Mouse (Mus musculus): ENCODE measurements at regions not wholly inside any gene's neighbourhood (a gene's known extent, or its start where the extent isn't known, plus 50 kb on each side); places are given as distances from the start of the nearest gene placed in this dataset. TPM values are rescaled to one million over a fixed set of nuclear protein-coding genes. Genes with fewer than 3 reads are reported as not detected.

- ATAC-seq (ENCODE audit: insufficient number of reproducible peaks, low FRiP score, low TSS enrichment, low read depth): no peak
- no peak overlapping the region for H3K9ac ChIP-seq (ENCODE audit: low read length)
- no peak overlapping the region for H3K4me2 ChIP-seq (ENCODE audit: low read depth, severe bottlenecking)
- H3K27ac ChIP-seq (replicated peaks; ENCODE audit: low read depth, low read length): no peak overlapping the region
- 79% methylated on average over 6 of the region's 6 CpGs for WGBS
- no peaks in the 10 kb centered on the region for H3K9me3 ChIP-seq (ENCODE audit: control insufficient read depth, low read length)
- H3K36me3 ChIP-seq (ENCODE audit: control insufficient read depth, insufficient read depth, low read length): no peaks in the 10 kb centered on the region
- DNase-seq (ENCODE audit: low spot score): no peak
- H3K4me3 ChIP-seq (ENCODE audit: low read depth, low read length): no peak overlapping the region
- 0 out of 2 replicates have a peak, but pooled peaks cover 3% of the 10 kb centered on the region for H3K27me3 ChIP-seq (ENCODE audit: control insufficient read depth, insufficient read depth, low read length)
- H3K4me1 ChIP-seq (ENCODE audit: control insufficient read depth, insufficient read depth, low read length): no peaks in the 10 kb centered on the region
Measured at GRCm38 (mm10) chrX:166900761-166901160, 308.4 kb downstream of the Tmsb4x start.

- Histone ChIP-seq H3K4me2 (ENCODE audit: low read depth, severe bottlenecking) (no peak overlapping the region), H3K27me3 (ENCODE audit: control insufficient read depth, insufficient read depth, low read length) (0 out of 2 replicates have a peak, but pooled peaks cover 7% of the 10 kb centered on the region), H3K9ac (ENCODE audit: low read length) (no peak overlapping the region), H3K4me1 (ENCODE audit: control insufficient read depth, insufficient read depth, low read length) (no peaks in the 10 kb centered on the region), H3K4me3 (ENCODE audit: low read depth, low read length) (no peak overlapping the region), H3K9me3 (ENCODE audit: control insufficient read depth, low read length) (no peaks in the 10 kb centered on the region), H3K36me3 (ENCODE audit: control insufficient read depth, insufficient read depth, low read length) (no peaks in the 10 kb centered on the region), H3K27ac (replicated peaks; ENCODE audit: low read depth, low read length) (no peak overlapping the region)
- DNase-seq (ENCODE audit: low spot score) (no peak), ATAC-seq (ENCODE audit: insufficient number of reproducible peaks, low FRiP score, low TSS enrichment, low read depth) (no peak)
- WGBS: 72% methylated on average over 2 of the region's 2 CpGs
Measured at GRCm38 (mm10) chrX:166895199-166895598, 309.7 kb upstream of the Egfl6 start.

GRCm38 (mm10) chrX:166886417-166886816 is 300.9 kb upstream of the Egfl6 start:
- Histone ChIP-seq H3K27me3 (ENCODE audit: control insufficient read depth, insufficient read depth, low read length) (no peaks in the 10 kb centered on the region), H3K36me3 (ENCODE audit: control insufficient read depth, insufficient read depth, low read length) (no peaks in the 10 kb centered on the region), H3K4me1 (ENCODE audit: control insufficient read depth, insufficient read depth, low read length) (no peaks in the 10 kb centered on the region), H3K4me2 (ENCODE audit: low read depth, severe bottlenecking) (no peak overlapping the region), H3K9me3 (ENCODE audit: control insufficient read depth, low read length) (no peaks in the 10 kb centered on the region), H3K9ac (ENCODE audit: low read length) (no peak overlapping the region), H3K27ac (replicated peaks; ENCODE audit: low read depth, low read length) (no peak overlapping the region), H3K4me3 (ENCODE audit: low read depth, low read length) (no peak overlapping the region)
- no peak for ATAC-seq (ENCODE audit: insufficient number of reproducible peaks, low FRiP score, low TSS enrichment, low read depth)
- no peak for DNase-seq (ENCODE audit: low spot score)

- Histone ChIP-seq H3K36me3 (ENCODE audit: control insufficient read depth, insufficient read depth, low read length) (no peaks in the 10 kb centered on the region), H3K9ac (ENCODE audit: low read length) (no peak overlapping the region), H3K4me1 (ENCODE audit: control insufficient read depth, insufficient read depth, low read length) (no peaks in the 10 kb centered on the region), H3K27ac (replicated peaks; ENCODE audit: low read depth, low read length) (no peak overlapping the region), H3K27me3 (ENCODE audit: control insufficient read depth, insufficient read depth, low read length) (no peaks in the 10 kb centered on the region), H3K9me3 (ENCODE audit: control insufficient read depth, low read length) (no peaks in the 10 kb centered on the region), H3K4me2 (ENCODE audit: low read depth, severe bottlenecking) (no peak overlapping the region), H3K4me3 (ENCODE audit: low read depth, low read length) (no peak overlapping the region)
- no peak for ATAC-seq (ENCODE audit: insufficient number of reproducible peaks, low FRiP score, low TSS enrichment, low read depth)
- 86% methylated on average over 5 of the region's 5 CpGs for WGBS
- DNase-seq (ENCODE audit: low spot score): no peak
Measured at GRCm38 (mm10) chrX:166869515-166869914, 284.0 kb upstream of the Egfl6 start.

GRCm38 (mm10) chrX:166867692-166868091 is 282.2 kb upstream of the Egfl6 start:
- Histone ChIP-seq H3K9me3 (ENCODE audit: control insufficient read depth, low read length) (no peaks in the 10 kb centered on the region), H3K4me1 (ENCODE audit: control insufficient read depth, insufficient read depth, low read length) (no peaks in the 10 kb centered on the region), H3K4me2 (ENCODE audit: low read depth, severe bottlenecking) (no peak overlapping the region), H3K36me3 (ENCODE audit: control insufficient read depth, insufficient read depth, low read length) (no peaks in the 10 kb centered on the region), H3K27me3 (ENCODE audit: control insufficient read depth, insufficient read depth, low read length) (no peaks in the 10 kb centered on the region), H3K27ac (replicated peaks; ENCODE audit: low read depth, low read length) (no peak overlapping the region), H3K9ac (ENCODE audit: low read length) (no peak overlapping the region), H3K4me3 (ENCODE audit: low read depth, low read length) (no peak overlapping the region)
- ATAC-seq (ENCODE audit: insufficient number of reproducible peaks, low FRiP score, low TSS enrichment, low read depth): no peak
- WGBS: 76% methylated on average over 2 of the region's 2 CpGs
- no peak for DNase-seq (ENCODE audit: low spot score)

Small RNA genes lying in the stretch of these regions (microRNA-seq; reads per million reads assigned to microRNA genes)
- gene Gm22368 (not detected), gene Gm44376 (not detected)

Measured in limb, embryonic 11.5 days (tissue).